Mouse (Mus musculus): ENCODE results near the gene Mmd2.

DNA sequence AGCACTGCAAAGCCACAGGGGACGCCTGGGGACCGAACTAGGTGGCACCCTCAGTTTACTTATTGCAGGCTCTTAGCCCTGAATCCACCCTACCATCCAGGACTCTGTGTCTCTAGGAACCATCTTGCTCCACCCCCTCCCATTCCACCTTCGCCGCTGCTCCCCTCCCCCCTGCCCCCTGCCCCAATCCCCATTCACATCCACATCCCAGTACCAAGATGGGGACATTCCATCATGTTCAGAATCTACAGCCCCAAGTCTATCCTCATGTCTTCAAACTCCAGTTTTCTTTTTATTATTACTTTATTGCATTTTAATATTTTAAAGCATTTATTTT, 357 bp upstream of the Mmd2 start:
- TF ChIP-seq POLR2A (IDR thresholded peaks at IDR 0.05; ENCODE audit: low read depth, low read length) (no peak), MAFK (IDR thresholded peaks at IDR 0.05; ENCODE audit: insufficient replicate concordance, low read length) (no peak), CTCF (conservative IDR thresholded peaks at IDR 0.05 in 1 of 2, IDR thresholded peaks at IDR 0.05 in 1 of 2; ENCODE audit: low read depth in 2 of 2, low read length in 2 of 2) (no peak), ZC3H11A (IDR thresholded peaks at IDR 0.05; ENCODE audit: low read depth, low read length) (no peak), RCOR1 (conservative IDR thresholded peaks at IDR 0.05; ENCODE audit: low read depth, low read length) (no peak), TCF12 (IDR thresholded peaks at IDR 0.05; ENCODE audit: low read depth, low read length) (no peak), ETS1 (conservative IDR thresholded peaks at IDR 0.05; ENCODE audit: low read depth, low read length) (no peak), JUND (conservative IDR thresholded peaks at IDR 0.05; ENCODE audit: low read depth, low read length) (no peak), CHD2 (IDR thresholded peaks at IDR 0.05; ENCODE audit: low read length) (no peak), ZMIZ1 (IDR thresholded peaks at IDR 0.05; ENCODE audit: low read depth, low read length) (no peak), GABPA (IDR thresholded peaks at IDR 0.05; ENCODE audit: insufficient replicate concordance, low read depth, low read length) (no peak), BHLHE40 (IDR thresholded peaks at IDR 0.05; ENCODE audit: low read depth, low read length) (no peak)
